Mouse (Mus musculus) liver, embryonic 15.5 days (tissue): Measurements from ENCODE around the gene Heatr5a. TPM values are rescaled to one million over a fixed set of nuclear protein-coding genes. Genes with fewer than 3 reads are reported as not detected.

ENCODE experiments used
- ATAC-seq: fragments of 200-750 bp; cut with Nextera tagmentation; 2 replicates; pipeline ENCODE4 v1.8.0; 2017; ENCODE audit warnings: moderate number of reproducible peaks, mild to moderate bottlenecking, moderate library complexity; ENCODE audit not compliant: insufficient read depth
- H3K27ac ChIP-seq: fragments of 300-500 bp; sonication (generic); replicated peaks from 2 replicates; pipeline ENCODE4 v1.5.1; 2015; ENCODE audit warnings: mild to moderate bottlenecking, inconsistent platforms
- H3K27me3 ChIP-seq: fragments of 300-500 bp; sonication (generic); 2 replicates; pipeline ENCODE4 v1.6.1; 2015; ENCODE audit warnings: mild to moderate bottlenecking, inconsistent platforms
- H3K36me3 ChIP-seq: fragments of 300-500 bp; sonication (generic); replicated peaks from 2 replicates; pipeline ENCODE4 v1.6.1; 2015; ENCODE audit warnings: moderate library complexity, mild to moderate bottlenecking, inconsistent platforms
- H3K4me1 ChIP-seq: fragments of 300-500 bp; sonication (generic); replicated peaks from 2 replicates; pipeline ENCODE4 v1.6.1; 2015; ENCODE audit warnings: inconsistent platforms
- H3K4me2 ChIP-seq: fragments of 300-500 bp; sonication (generic); 2 replicates; pipeline ENCODE4 v1.6.1; 2015; ENCODE audit warnings: moderate library complexity, mild to moderate bottlenecking, inconsistent platforms
- H3K4me3 ChIP-seq: fragments of 300-500 bp; sonication (generic); replicated peaks from 2 replicates; pipeline ENCODE4 v1.5.1; 2015; ENCODE audit warnings: mild to moderate bottlenecking, inconsistent platforms
- H3K9ac ChIP-seq: fragments of 300-500 bp; sonication (generic); 2 replicates; pipeline ENCODE4 v1.6.1; 2015; ENCODE audit warnings: moderate library complexity, mild to moderate bottlenecking, inconsistent platforms
- H3K9me3 ChIP-seq: fragments of 300-500 bp; sonication (generic); replicated peaks from 2 replicates; pipeline ENCODE4 v1.6.1; 2016; ENCODE audit warnings: inconsistent platforms
- WGBS: fragments of 180-500 bp; shearing (Covaris S2); methylation state at CpG from one replicate; pipeline ENCODE4 v1.1.7; 2015; ENCODE audit warnings: mixed read lengths; ENCODE audit not compliant: insufficient replicate concordance; 5-methylcytosine and 5-hydroxymethylcytosine counted together
- polyA plus RNA-seq: library from polyadenylated mRNA; unstranded; fragments of >200 nt; fragmentation: Nextera tagmentation; extraction: Ambion mirVana; gene quantifications from 2 replicates; pipeline ENCODE4 v1.2.1, GENCODE M21; 2015

Gene Heatr5a
- polyA plus RNA-seq, 1 experiment from 2014 or later = 4.9 TPM

- Histone ChIP-seq H3K4me1 (peaks cover 25% of the 10 kb centered on the region), H3K9me3 (no peaks in the 10 kb centered on the region), H3K4me3 (peak overlapping the region; percentile 96), H3K36me3 (no peaks in the 10 kb centered on the region), H3K9ac (peak overlapping the region; percentile 95), H3K27ac (peak overlapping the region; percentile 96), H3K27me3 (no peaks in the 10 kb centered on the region), H3K4me2 (peak overlapping the region; percentile 74)
- 2% methylated on average over 35 of the region's 35 CpGs for WGBS
- ATAC-seq = peak; percentile 74
Observed at GRCm38 (mm10) chr12:51970352-51971069, 610 bp downstream of the Heatr5a start.

DNA sequence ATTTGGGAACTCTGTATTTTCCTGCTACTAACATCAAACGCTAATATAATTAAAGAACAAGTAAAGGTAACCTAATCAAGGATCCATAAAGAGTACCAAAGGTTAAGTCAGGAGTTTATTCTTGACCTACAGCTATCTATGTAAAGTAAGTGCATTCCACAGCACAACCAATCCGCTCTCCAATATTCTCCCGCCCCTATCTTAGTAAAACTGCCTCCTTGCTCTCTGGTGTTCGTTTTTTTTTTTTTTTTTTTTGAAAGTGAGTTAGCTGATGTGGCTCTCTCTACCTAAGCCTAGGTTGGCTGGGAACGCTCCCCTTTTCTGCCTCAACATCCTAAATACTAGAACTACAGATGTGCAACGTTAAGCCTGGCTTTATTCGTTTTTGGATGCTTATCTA, 1.2 kb downstream of the Heatr5a start:
- no peaks in the 10 kb centered on the region for H3K36me3 ChIP-seq
- ATAC-seq = no peak
- H3K27ac ChIP-seq = peak overlapping the region; percentile 96
- peak overlapping the region; percentile 96 for H3K4me3 ChIP-seq
- H3K4me1 ChIP-seq = peaks cover 25% of the 10 kb centered on the region
- H3K9ac ChIP-seq = peak overlapping the region; percentile 95
- WGBS = 6% methylated on average over 7 of the region's 7 CpGs
- H3K9me3 ChIP-seq = no peaks in the 10 kb centered on the region
- H3K4me2 ChIP-seq = peak overlapping the region; percentile 74
- no peaks in the 10 kb centered on the region for H3K27me3 ChIP-seq

DNA sequence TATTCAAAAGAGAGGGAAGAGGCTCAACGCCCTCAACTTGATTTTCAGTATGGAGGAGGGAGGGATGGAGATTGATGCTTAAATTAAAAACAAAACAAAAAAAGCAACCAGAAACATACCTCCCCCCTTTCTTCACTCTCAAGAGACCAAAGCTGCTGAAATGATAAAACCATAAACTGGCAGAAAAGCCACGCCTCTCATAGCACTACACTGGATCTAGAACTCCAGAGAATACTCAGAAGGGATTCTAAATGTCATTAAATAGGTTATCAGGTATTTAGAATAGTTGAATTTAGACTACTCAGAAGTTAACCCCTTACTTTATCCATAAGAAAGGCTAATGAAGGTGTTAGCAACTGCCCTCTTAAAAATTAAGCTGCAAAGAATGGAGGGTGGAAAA, 2.0 kb downstream of the Heatr5a start:
- H3K4me2 ChIP-seq = peak overlapping the region; percentile 74
- no peaks in the 10 kb centered on the region for H3K36me3 ChIP-seq
- H3K27me3 ChIP-seq = no peaks in the 10 kb centered on the region
- no peaks in the 10 kb centered on the region for H3K9me3 ChIP-seq
- peak overlapping the region; percentile 96; the same call in 1 of the 2 replicates for H3K4me3 ChIP-seq
- H3K4me1 ChIP-seq = peaks cover 25% of the 10 kb centered on the region
- WGBS = 51% methylated on average over 2 of the region's 2 CpGs
- ATAC-seq = no peak
- H3K27ac ChIP-seq = no peak overlapping the region
- H3K9ac ChIP-seq = 0 out of 2 replicates have a peak overlapping the region, but pooled peaks have one; percentile 95

DNA sequence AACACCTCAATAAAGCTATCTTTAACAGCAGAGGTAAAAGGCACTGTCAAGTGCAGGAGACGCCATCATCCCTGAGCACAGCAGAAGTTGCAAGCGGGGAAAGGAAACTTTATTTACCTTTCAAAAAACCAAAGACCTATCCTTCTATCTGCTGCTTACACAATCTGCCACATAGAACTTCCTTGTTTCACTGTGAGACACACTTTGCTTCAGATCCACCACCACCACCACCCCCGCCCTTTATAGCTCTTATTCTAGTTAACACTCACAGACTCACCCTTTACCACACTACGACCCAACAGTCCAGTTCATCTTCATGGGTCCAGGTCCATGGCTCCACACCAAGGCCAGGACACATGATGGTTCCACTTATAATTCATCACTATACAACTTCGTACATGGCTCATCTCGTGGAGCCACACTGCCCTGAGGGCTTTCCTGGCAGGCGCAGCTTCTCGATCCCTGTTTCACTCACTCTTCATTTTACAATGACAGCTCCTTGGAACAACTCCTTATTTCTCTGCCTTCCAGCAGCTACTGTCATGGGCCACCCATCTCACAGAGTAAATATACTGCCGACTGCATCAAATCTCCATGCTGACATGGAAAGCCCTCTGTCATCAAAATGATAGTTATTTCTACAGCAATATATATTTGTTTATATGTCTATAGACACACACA, 3.1 kb downstream of the Heatr5a start:
- Histone ChIP-seq H3K27ac (no peak overlapping the region), H3K4me1 (peaks cover 25% of the 10 kb centered on the region), H3K4me2 (no peak overlapping the region), H3K4me3 (no peak overlapping the region), H3K9me3 (no peaks in the 10 kb centered on the region), H3K36me3 (no peaks in the 10 kb centered on the region), H3K27me3 (no peaks in the 10 kb centered on the region), H3K9ac (no peak overlapping the region)
- WGBS = 75% methylated on average over 9 of the region's 9 CpGs
- no peak for ATAC-seq

DNA sequence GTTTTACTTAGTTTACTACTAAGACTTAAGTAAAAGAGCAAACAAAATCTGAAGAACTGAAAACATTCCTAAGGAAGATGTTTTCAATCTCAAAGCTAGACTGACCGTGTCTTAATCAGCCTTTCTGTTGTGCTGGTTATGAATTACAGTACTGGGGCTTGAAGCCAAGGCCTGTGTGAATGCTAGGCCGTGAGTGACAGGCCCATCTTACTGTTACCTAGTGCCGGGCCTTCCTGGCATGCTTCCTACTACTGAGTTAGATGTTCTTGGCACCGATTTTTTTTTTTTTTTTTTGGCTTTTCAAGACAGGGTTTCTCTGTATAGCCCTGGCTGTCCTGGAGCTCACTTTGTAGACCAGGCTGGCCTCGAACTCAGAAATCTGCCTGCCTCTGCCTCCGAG, 13.5 kb downstream of the Heatr5a start:
- H3K9ac ChIP-seq = no peak overlapping the region
- no peak overlapping the region for H3K4me3 ChIP-seq
- no peaks in the 10 kb centered on the region for H3K9me3 ChIP-seq
- H3K27me3 ChIP-seq = no peaks in the 10 kb centered on the region
- 86% methylated on average over 6 of the region's 6 CpGs for WGBS
- no peak overlapping the region for H3K27ac ChIP-seq
- ATAC-seq = no peak
- no peak overlapping the region for H3K4me2 ChIP-seq
- no peaks in the 10 kb centered on the region for H3K4me1 ChIP-seq
- peaks cover 72% of the 10 kb centered on the region for H3K36me3 ChIP-seq

GRCm38 (mm10) chr12:51952309-51952708, 18.8 kb downstream of the Heatr5a start:
- H3K4me2 ChIP-seq = no peak overlapping the region
- no peaks in the 10 kb centered on the region for H3K4me1 ChIP-seq
- H3K36me3 ChIP-seq = peaks cover 86% of the 10 kb centered on the region
- no peak for ATAC-seq
- no peak overlapping the region for H3K9ac ChIP-seq
- H3K27me3 ChIP-seq = no peaks in the 10 kb centered on the region
- H3K9me3 ChIP-seq = no peaks in the 10 kb centered on the region
- no peak overlapping the region for H3K27ac ChIP-seq
- H3K4me3 ChIP-seq = no peak overlapping the region
- 78% methylated on average over 10 of the region's 10 CpGs for WGBS

- Histone ChIP-seq H3K4me2 (no peak overlapping the region), H3K4me3 (no peak overlapping the region), H3K36me3 (peaks cover 74% of the 10 kb centered on the region), H3K4me1 (no peaks in the 10 kb centered on the region), H3K27me3 (no peaks in the 10 kb centered on the region), H3K9me3 (no peaks in the 10 kb centered on the region), H3K27ac (no peak overlapping the region), H3K9ac (no peak overlapping the region)
- 85% methylated on average over 10 of the region's 10 CpGs for WGBS
- ATAC-seq = no peak
Observed at GRCm38 (mm10) chr12:51947498-51947945, 23.6 kb downstream of the Heatr5a start.

- WGBS = 89% methylated on average over 9 of the region's 9 CpGs
- H3K36me3 ChIP-seq = peaks cover 59% of the 10 kb centered on the region
- no peak overlapping the region for H3K27ac ChIP-seq
- no peak overlapping the region for H3K9ac ChIP-seq
- no peaks in the 10 kb centered on the region for H3K9me3 ChIP-seq
- ATAC-seq = no peak
- no peak overlapping the region for H3K4me2 ChIP-seq
- no peaks in the 10 kb centered on the region for H3K4me1 ChIP-seq
- no peaks in the 10 kb centered on the region for H3K27me3 ChIP-seq
- no peak overlapping the region for H3K4me3 ChIP-seq
Observed at GRCm38 (mm10) chr12:51945331-51945730, 25.8 kb downstream of the Heatr5a start.

GRCm38 (mm10) chr12:51939848-51940247, 31.3 kb downstream of the Heatr5a start:
- no peak overlapping the region for H3K27ac ChIP-seq
- no peak for ATAC-seq
- no peak overlapping the region for H3K9ac ChIP-seq
- no peaks in the 10 kb centered on the region for H3K4me1 ChIP-seq
- H3K36me3 ChIP-seq = peaks cover 38% of the 10 kb centered on the region
- H3K4me3 ChIP-seq = no peak overlapping the region
- 68% methylated on average over 4 of the region's 4 CpGs for WGBS
- H3K4me2 ChIP-seq = no peak overlapping the region
- H3K27me3 ChIP-seq = no peaks in the 10 kb centered on the region
- H3K9me3 ChIP-seq = no peaks in the 10 kb centered on the region

- no peak overlapping the region for H3K9ac ChIP-seq
- no peaks in the 10 kb centered on the region for H3K4me1 ChIP-seq
- no peak overlapping the region for H3K4me3 ChIP-seq
- no peak for ATAC-seq
- WGBS = 84% methylated on average over 6 of the region's 6 CpGs
- H3K27me3 ChIP-seq = no peaks in the 10 kb centered on the region
- peaks cover 36% of the 10 kb centered on the region for H3K36me3 ChIP-seq
- no peak overlapping the region for H3K27ac ChIP-seq
- no peaks in the 10 kb centered on the region for H3K9me3 ChIP-seq
- H3K4me2 ChIP-seq = no peak overlapping the region
Observed at GRCm38 (mm10) chr12:51937938-51938337, 33.2 kb downstream of the Heatr5a start.

- WGBS = 82% methylated on average over 2 of the region's 2 CpGs
- H3K4me1 ChIP-seq = no peaks in the 10 kb centered on the region
- H3K9me3 ChIP-seq = no peaks in the 10 kb centered on the region
- H3K27ac ChIP-seq = no peak overlapping the region
- ATAC-seq = no peak
- H3K4me3 ChIP-seq = no peak overlapping the region
- no peaks in the 10 kb centered on the region for H3K27me3 ChIP-seq
- no peak overlapping the region for H3K4me2 ChIP-seq
- H3K9ac ChIP-seq = no peak overlapping the region
- H3K36me3 ChIP-seq = peaks cover 25% of the 10 kb centered on the region
Observed at GRCm38 (mm10) chr12:51929630-51930029, 41.5 kb downstream of the Heatr5a start.
